Mouse (Mus musculus): ENCODE results near the gene Rbms1.

DNA sequence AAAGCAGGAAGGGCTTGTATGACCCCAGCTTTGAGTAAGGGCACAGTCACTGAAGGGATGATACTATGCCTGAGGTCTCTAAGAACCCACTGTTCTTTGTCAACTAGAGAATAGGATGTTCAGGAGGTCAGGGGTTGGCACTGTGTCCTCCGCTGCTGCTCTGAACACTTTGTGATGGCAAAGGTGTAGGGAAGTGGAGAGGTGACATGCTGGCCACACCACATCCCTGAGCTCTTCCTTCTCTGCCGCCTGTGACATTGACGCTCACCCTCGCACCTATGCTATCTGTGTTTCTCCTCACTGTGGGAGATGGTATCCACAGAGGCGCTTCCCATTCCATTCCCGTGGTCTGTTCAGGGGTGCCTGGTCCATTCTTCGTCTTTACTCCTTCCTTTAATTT lies 163.2 kb downstream of the Rbms1 start:
- TF ChIP-seq CTCF (IDR thresholded peaks at IDR 0.05; ENCODE audit: control insufficient read depth, insufficient read depth, low read length): no peak
- TF ChIP-seq POLR2A (IDR thresholded peaks at IDR 0.05; ENCODE audit: borderline replicate concordance, control insufficient read depth, low read depth, low read length): no peak

Measured in bone marrow, adult 2 months (tissue).